Mouse (Mus musculus) neural tube, embryonic 12.5 days (tissue): ENCODE data around the gene Prepl. TPM values are rescaled to one million over a fixed set of nuclear protein-coding genes. Genes with fewer than 3 reads are reported as not detected.

ENCODE experiments used
- ATAC-seq: fragments of 200-750 bp; cut with Nextera tagmentation; 2 replicates; pipeline ENCODE4 v1.8.0; 2017; ENCODE audit warnings: low read depth, mild to moderate bottlenecking, moderate TSS enrichment, moderate library complexity; ENCODE audit not compliant: low FRiP score
- H3K27ac ChIP-seq: fragments of 300-500 bp; sonication (generic); 2 replicates; pipeline ENCODE4 v1.5.1; 2016
- H3K27me3 ChIP-seq: fragments of 300-500 bp; sonication (generic); replicated peaks from 2 replicates; pipeline ENCODE4 v1.6.1; 2016; ENCODE audit warnings: mild to moderate bottlenecking
- H3K36me3 ChIP-seq: fragments of 300-500 bp; sonication (generic); 2 replicates; pipeline ENCODE4 v1.6.1; 2016; ENCODE audit warnings: mild to moderate bottlenecking
- H3K4me1 ChIP-seq: fragments of 300-500 bp; sonication (generic); 2 replicates; pipeline ENCODE4 v1.6.1; 2016
- H3K4me2 ChIP-seq: fragments of 300-500 bp; sonication (generic); replicated peaks from 2 replicates; pipeline ENCODE4 v1.6.1; 2016; ENCODE audit warnings: mild to moderate bottlenecking
- H3K4me3 ChIP-seq: fragments of 300-500 bp; sonication (generic); 2 replicates; pipeline ENCODE4 v1.5.1; 2016
- H3K9ac ChIP-seq: fragments of 300-500 bp; sonication (generic); 2 replicates; pipeline ENCODE4 v1.6.1; 2016; ENCODE audit warnings: mild to moderate bottlenecking
- H3K9me3 ChIP-seq: fragments of 300-500 bp; sonication (generic); 2 replicates; pipeline ENCODE4 v1.6.1; 2016; ENCODE audit warnings: mild to moderate bottlenecking
- WGBS: fragments of 180-500 bp; shearing (Covaris S2); methylation state at CpG from one replicate; pipeline ENCODE4 v1.1.7; 2016; 5-methylcytosine and 5-hydroxymethylcytosine counted together
- polyA plus RNA-seq: library from polyadenylated mRNA; unstranded; fragments of >200 nt; fragmentation: Nextera tagmentation; extraction: Ambion mirVana; gene quantifications from 2 replicates; pipeline ENCODE4 v1.2.1, GENCODE M21; 2016

Prepl gene
- polyA plus RNA-seq, 1 experiment from 2014 or later, result 70.1 TPM

DNA sequence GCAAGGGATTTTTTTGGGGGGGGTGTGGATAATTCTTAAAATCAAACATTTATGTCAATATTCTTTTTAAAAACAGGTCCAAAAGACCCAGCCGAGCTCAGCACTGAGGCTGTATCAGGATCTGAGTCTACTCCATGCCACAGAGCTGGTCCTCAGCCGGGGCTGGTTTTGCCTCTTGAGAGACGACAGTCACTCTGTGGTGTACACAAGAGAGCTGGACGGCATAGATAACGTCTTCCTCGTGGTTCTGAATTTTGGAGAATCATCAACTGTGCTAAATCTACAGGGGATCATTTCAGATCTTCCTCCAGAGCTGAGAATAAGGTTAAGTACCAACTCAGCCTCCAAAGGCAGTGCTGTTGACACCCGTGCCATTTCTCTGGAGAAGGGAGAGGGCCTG lies 26.5 kb downstream of the Prepl start:
- Histone ChIP-seq H3K27me3 (no peaks in the 10 kb centered on the region), H3K36me3 (peaks cover 52% of the 10 kb centered on the region), H3K4me3 (no peak overlapping the region), H3K27ac (no peak overlapping the region), H3K9ac (no peak overlapping the region), H3K4me2 (no peak overlapping the region), H3K9me3 (no peaks in the 10 kb centered on the region), H3K4me1 (no peaks in the 10 kb centered on the region)
- ATAC-seq, result no peak
- WGBS, result 91% methylated on average over 7 of the region's 7 CpGs

- Histone ChIP-seq H3K36me3 (peaks cover 15% of the 10 kb centered on the region), H3K4me2 (no peak overlapping the region), H3K9me3 (no peaks in the 10 kb centered on the region), H3K27ac (no peak overlapping the region), H3K27me3 (no peaks in the 10 kb centered on the region), H3K9ac (no peak overlapping the region), H3K4me1 (no peaks in the 10 kb centered on the region), H3K4me3 (no peak overlapping the region)
- ATAC-seq, result no peak
- 91% methylated on average over 6 of the region's 6 CpGs for WGBS
Observed at GRCm38 (mm10) chr17:85059136-85059535, 30.9 kb downstream of the Prepl start.

GRCm38 (mm10) chr17:85058276-85058675 lies 31.8 kb downstream of the Prepl start:
- no peaks in the 10 kb centered on the region for H3K27me3 ChIP-seq
- no peak overlapping the region for H3K27ac ChIP-seq
- no peaks in the 10 kb centered on the region for H3K4me1 ChIP-seq
- WGBS, result 87% methylated on average over 7 of the region's 7 CpGs
- H3K9ac ChIP-seq, result no peak overlapping the region
- H3K36me3 ChIP-seq, result peaks cover 8% of the 10 kb centered on the region; the same call in 1 of the 2 replicates
- no peaks in the 10 kb centered on the region for H3K9me3 ChIP-seq
- no peak overlapping the region for H3K4me2 ChIP-seq
- H3K4me3 ChIP-seq, result no peak overlapping the region
- no peak for ATAC-seq

- Histone ChIP-seq H3K9me3 (no peaks in the 10 kb centered on the region), H3K4me3 (no peak overlapping the region), H3K27me3 (no peaks in the 10 kb centered on the region), H3K36me3 (peaks cover 2% of the 10 kb centered on the region; the same call in 1 of the 2 replicates), H3K4me1 (no peaks in the 10 kb centered on the region), H3K4me2 (no peak overlapping the region), H3K9ac (no peak overlapping the region), H3K27ac (no peak overlapping the region)
- no peak for ATAC-seq
- WGBS, result 94% methylated on average over 5 of the region's 5 CpGs
Observed at GRCm38 (mm10) chr17:85048379-85048778, 41.7 kb downstream of the Prepl start.

GRCm38 (mm10) chr17:85045160-85045559 lies 44.9 kb downstream of the Prepl start:
- no peak overlapping the region for H3K27ac ChIP-seq
- no peaks in the 10 kb centered on the region for H3K9me3 ChIP-seq
- no peaks in the 10 kb centered on the region for H3K4me1 ChIP-seq
- H3K36me3 ChIP-seq, result no peaks in the 10 kb centered on the region
- no peak overlapping the region for H3K9ac ChIP-seq
- no peak for ATAC-seq
- no peak overlapping the region for H3K4me3 ChIP-seq
- no peak overlapping the region for H3K4me2 ChIP-seq
- WGBS, result 86% methylated on average over 12 of the region's 12 CpGs
- no peaks in the 10 kb centered on the region for H3K27me3 ChIP-seq

GRCm38 (mm10) chr17:85044466-85044865 lies 45.6 kb downstream of the Prepl start:
- ATAC-seq, result no peak
- H3K9ac ChIP-seq, result no peak overlapping the region
- no peaks in the 10 kb centered on the region for H3K36me3 ChIP-seq
- no peaks in the 10 kb centered on the region for H3K27me3 ChIP-seq
- H3K4me3 ChIP-seq, result no peak overlapping the region
- no peaks in the 10 kb centered on the region for H3K4me1 ChIP-seq
- no peaks in the 10 kb centered on the region for H3K9me3 ChIP-seq
- H3K4me2 ChIP-seq, result no peak overlapping the region
- 97% methylated on average over 5 of the region's 5 CpGs for WGBS
- no peak overlapping the region for H3K27ac ChIP-seq

- ATAC-seq, result no peak
- Histone ChIP-seq H3K4me1 (no peaks in the 10 kb centered on the region), H3K27ac (no peak overlapping the region), H3K36me3 (no peaks in the 10 kb centered on the region), H3K9me3 (no peaks in the 10 kb centered on the region), H3K9ac (no peak overlapping the region), H3K27me3 (no peaks in the 10 kb centered on the region), H3K4me2 (no peak overlapping the region), H3K4me3 (no peak overlapping the region)
- 87% methylated on average over 6 of the region's 6 CpGs for WGBS
Observed at GRCm38 (mm10) chr17:85043404-85043816, 46.6 kb downstream of the Prepl start.

DNA sequence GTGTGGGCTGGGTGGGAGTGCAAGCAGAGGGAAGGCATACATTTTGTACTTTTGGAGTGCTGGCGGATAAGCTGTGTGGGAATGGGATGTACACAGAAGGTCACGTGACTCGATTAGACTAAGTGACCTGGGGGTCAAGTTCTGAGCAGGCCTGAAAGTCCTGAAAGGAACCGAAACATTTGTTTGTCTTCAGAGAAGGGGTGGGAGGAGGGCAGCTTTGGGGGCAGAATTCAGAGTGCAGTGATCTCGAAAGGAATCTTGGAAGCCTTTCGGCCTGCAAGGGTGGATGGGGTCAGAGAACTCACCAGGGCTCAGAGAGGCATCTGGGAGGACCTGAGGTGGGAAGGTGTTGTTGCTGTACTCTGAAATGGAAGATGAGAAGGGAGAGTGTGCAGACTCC lies 47.6 kb downstream of the Prepl start:
- H3K9ac ChIP-seq, result no peak overlapping the region
- H3K4me3 ChIP-seq, result no peak overlapping the region
- H3K27me3 ChIP-seq, result no peaks in the 10 kb centered on the region
- WGBS, result 77% methylated on average over 6 of the region's 6 CpGs
- H3K27ac ChIP-seq, result no peak overlapping the region
- no peaks in the 10 kb centered on the region for H3K9me3 ChIP-seq
- ATAC-seq, result no peak
- no peaks in the 10 kb centered on the region for H3K36me3 ChIP-seq
- H3K4me1 ChIP-seq, result no peaks in the 10 kb centered on the region
- no peak overlapping the region for H3K4me2 ChIP-seq

GRCm38 (mm10) chr17:85040913-85041312 lies 49.1 kb downstream of the Prepl start:
- Histone ChIP-seq H3K9ac (no peak overlapping the region), H3K9me3 (no peaks in the 10 kb centered on the region), H3K4me3 (no peak overlapping the region), H3K4me1 (no peaks in the 10 kb centered on the region), H3K27ac (no peak overlapping the region), H3K4me2 (no peak overlapping the region), H3K27me3 (no peaks in the 10 kb centered on the region), H3K36me3 (no peaks in the 10 kb centered on the region)
- ATAC-seq, result no peak
- WGBS, result 75% methylated on average over 7 of the region's 7 CpGs

DNA sequence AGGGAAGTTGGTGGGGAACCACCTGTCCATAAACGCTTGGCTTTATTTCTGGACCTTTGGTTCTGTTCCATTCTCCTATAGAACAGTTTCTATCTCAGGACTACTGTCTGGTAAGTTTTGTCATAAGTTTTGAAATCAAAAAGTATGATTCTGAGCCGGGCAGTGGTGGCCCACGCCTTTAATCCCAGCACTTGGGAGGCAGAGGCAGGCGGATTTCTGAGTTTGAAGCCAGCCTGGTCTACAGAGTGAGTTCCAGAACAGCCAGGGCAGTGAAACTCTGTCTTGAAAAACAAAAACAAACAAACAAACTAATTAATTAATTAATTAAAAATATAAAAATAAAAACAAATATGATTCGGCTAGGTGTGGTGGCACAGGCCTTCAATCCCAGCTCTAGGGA lies 51.3 kb downstream of the Prepl start:
- H3K4me2 ChIP-seq, result no peak overlapping the region
- H3K9ac ChIP-seq, result no peak overlapping the region
- H3K4me3 ChIP-seq, result no peak overlapping the region
- WGBS, result 94% methylated on average over 5 of the region's 5 CpGs
- H3K27ac ChIP-seq, result no peak overlapping the region
- no peaks in the 10 kb centered on the region for H3K27me3 ChIP-seq
- H3K36me3 ChIP-seq, result no peaks in the 10 kb centered on the region
- H3K4me1 ChIP-seq, result no peaks in the 10 kb centered on the region
- no peak for ATAC-seq
- no peaks in the 10 kb centered on the region for H3K9me3 ChIP-seq

- Histone ChIP-seq H3K4me2 (no peak overlapping the region), H3K27me3 (no peaks in the 10 kb centered on the region), H3K4me3 (no peak overlapping the region), H3K9ac (no peak overlapping the region), H3K9me3 (no peaks in the 10 kb centered on the region), H3K27ac (no peak overlapping the region), H3K36me3 (no peaks in the 10 kb centered on the region), H3K4me1 (no peaks in the 10 kb centered on the region)
- ATAC-seq, result no peak
- 83% methylated on average over 4 of the region's 4 CpGs for WGBS
Observed at GRCm38 (mm10) chr17:85038311-85038710, 51.7 kb downstream of the Prepl start.

DNA sequence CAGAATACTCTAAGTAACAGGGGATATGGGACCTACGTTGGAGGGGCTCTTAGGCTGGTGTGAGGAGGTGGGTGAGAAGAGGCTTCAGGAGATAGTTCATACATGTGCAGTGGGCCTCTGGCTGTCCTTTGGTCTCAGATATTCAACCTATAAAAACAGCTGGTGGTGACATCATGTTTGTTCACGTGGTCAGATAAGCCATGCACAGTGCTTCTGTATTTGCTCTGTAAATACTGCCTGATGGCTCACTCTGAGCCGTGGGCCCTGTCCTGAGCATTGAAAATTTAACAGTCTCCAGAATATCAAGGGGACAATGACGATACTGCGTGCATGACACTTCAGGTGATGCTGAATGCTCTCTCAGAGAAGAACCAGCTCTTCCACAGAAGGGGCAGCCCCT lies 52.2 kb downstream of the Prepl start:
- WGBS, result 86% methylated on average over 5 of the region's 5 CpGs

DNA sequence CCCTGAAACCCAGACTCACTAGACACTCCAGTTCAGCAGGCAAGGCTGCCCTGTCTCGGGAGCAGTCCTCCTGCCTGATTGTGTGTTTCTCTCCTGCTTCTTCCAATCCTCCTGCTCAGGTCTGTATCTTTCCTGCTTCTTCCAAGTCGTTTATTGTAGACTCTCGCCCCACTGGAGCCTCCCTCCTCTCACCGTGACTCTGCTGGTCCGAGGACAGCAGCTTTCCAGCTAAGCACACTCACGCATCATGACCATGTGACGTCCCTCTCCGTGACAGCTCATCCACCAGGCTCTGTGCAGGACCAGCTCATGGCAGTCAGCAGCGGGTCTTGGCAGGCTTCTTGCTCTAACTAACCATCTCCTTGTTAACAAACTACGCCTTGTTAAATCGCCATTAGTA lies 56.0 kb downstream of the Prepl start:
- no peaks in the 10 kb centered on the region for H3K36me3 ChIP-seq
- no peak overlapping the region for H3K27ac ChIP-seq
- no peak overlapping the region for H3K4me2 ChIP-seq
- no peak overlapping the region for H3K9ac ChIP-seq
- no peaks in the 10 kb centered on the region for H3K4me1 ChIP-seq
- no peaks in the 10 kb centered on the region for H3K27me3 ChIP-seq
- H3K4me3 ChIP-seq, result no peak overlapping the region
- WGBS, result 79% methylated on average over 11 of the region's 11 CpGs
- no peaks in the 10 kb centered on the region for H3K9me3 ChIP-seq
- no peak for ATAC-seq

More for the DNA sequence above, 52.2 kb downstream of the Prepl start:
- ATAC-seq, result no peak
- Histone ChIP-seq H3K36me3 (no peaks in the 10 kb centered on the region), H3K9ac (no peak overlapping the region), H3K9me3 (no peaks in the 10 kb centered on the region), H3K27ac (no peak overlapping the region), H3K4me1 (no peaks in the 10 kb centered on the region), H3K4me3 (no peak overlapping the region), H3K4me2 (no peak overlapping the region), H3K27me3 (no peaks in the 10 kb centered on the region)
